Mouse (Mus musculus) intestine, embryonic 14.5 days (tissue): ENCODE results near the gene Slirp. TPM values are rescaled to one million over a fixed set of nuclear protein-coding genes. Genes with fewer than 3 reads are reported as not detected.

Experiments used
- ATAC-seq: fragments of 200-750 bp; cut with Nextera tagmentation; replicated peaks from 2 replicates; pipeline ENCODE4 v1.8.0; 2017; ENCODE audit warnings: low read depth, moderate number of reproducible peaks, moderate TSS enrichment, moderate library complexity; ENCODE audit not compliant: low FRiP score, low TSS enrichment
- DNase-seq: peaks from one replicate; pipeline ENCODE4 v3.0.0-alpha.2; 2018; ENCODE audit warnings: low spot score
- H3K27ac ChIP-seq: fragments of 300-500 bp; sonication (generic); 2 replicates; pipeline ENCODE4 v1.5.1; 2014; ENCODE audit warnings: low read depth, mild to moderate bottlenecking, control low read depth
- H3K27me3 ChIP-seq: fragments of 300-500 bp; sonication (generic); replicated peaks from 2 replicates; pipeline ENCODE4 v1.6.1; 2014; ENCODE audit warnings: low read length, control low read depth; ENCODE audit not compliant: control insufficient read depth, insufficient read depth
- H3K36me3 ChIP-seq: fragments of 300-500 bp; sonication (generic); 2 replicates; pipeline ENCODE4 v1.6.1; 2014; ENCODE audit warnings: low read length, control low read depth; ENCODE audit not compliant: control insufficient read depth, insufficient read depth
- H3K4me1 ChIP-seq: fragments of 300-500 bp; sonication (generic); replicated peaks from 2 replicates; pipeline ENCODE4 v1.6.1; 2014; ENCODE audit warnings: low read length, control low read depth, mixed read lengths; ENCODE audit not compliant: control insufficient read depth, insufficient read depth
- H3K4me2 ChIP-seq: fragments of 300-500 bp; sonication (generic); 2 replicates; pipeline ENCODE4 v1.6.1; 2014; ENCODE audit warnings: low read length
- H3K4me3 ChIP-seq: fragments of 300-500 bp; sonication (generic); 2 replicates; pipeline ENCODE4 v1.5.1; 2014; ENCODE audit warnings: low read depth, low read length, control low read depth, mixed read lengths
- H3K9ac ChIP-seq: fragments of 300-500 bp; sonication (generic); 2 replicates; pipeline ENCODE4 v1.6.1; 2014; ENCODE audit warnings: mild to moderate bottlenecking, low read length
- H3K9me3 ChIP-seq: fragments of 300-500 bp; sonication (generic); 2 replicates; pipeline ENCODE4 v1.6.1; 2016; ENCODE audit warnings: low read length, control low read depth; ENCODE audit not compliant: control insufficient read depth
- WGBS: fragments of 180-500 bp; shearing (Covaris S2); extraction: QIAGEN DNeasy Blood & Tissue Kit; methylation state at CpG from one replicate; pipeline ENCODE4 v1.1.7; 2014; 5-methylcytosine and 5-hydroxymethylcytosine counted together
- polyA plus RNA-seq: library from polyadenylated mRNA; unstranded; fragments of >200 nt; fragmentation: Nextera tagmentation; extraction: Ambion mirVana; gene quantifications from 2 replicates; pipeline ENCODE4 v1.2.1, GENCODE M21; 2014

Gene Slirp
- polyA plus RNA-seq, 1 experiment from 2014 or later, result 300 TPM

- Histone ChIP-seq H3K4me1 (no peaks in the 10 kb centered on the region; the same call in none of the 2 replicates), H3K36me3 (no peaks in the 10 kb centered on the region), H3K27ac (no peak overlapping the region), H3K9me3 (no peaks in the 10 kb centered on the region), H3K27me3 (no peaks in the 10 kb centered on the region), H3K9ac (peak overlapping the region; percentile 25; the same call in 1 of the 2 replicates), H3K4me2 (peak overlapping the region; percentile 40), H3K4me3 (no peak overlapping the region)
- WGBS, result 27% methylated on average over 21 of the region's 21 CpGs
- peak; percentile 62 for DNase-seq
- peak; percentile 55; the same call in 1 of the 2 replicates for ATAC-seq
These were observed 35.7 kb upstream of the Slirp start for GRCm38 (mm10) chr12:87407869-87408605.

GRCm38 (mm10) chr12:87409123-87409522 lies 34.6 kb upstream of the Slirp start:
- no peak overlapping the region for H3K9ac ChIP-seq
- DNase-seq, result no peak
- H3K36me3 ChIP-seq, result no peaks in the 10 kb centered on the region
- WGBS, result 78% methylated on average over 4 of the region's 4 CpGs
- H3K9me3 ChIP-seq, result no peaks in the 10 kb centered on the region
- no peak overlapping the region for H3K27ac ChIP-seq
- H3K4me3 ChIP-seq, result no peak overlapping the region
- H3K4me1 ChIP-seq, result no peaks in the 10 kb centered on the region; the same call in none of the 2 replicates
- no peaks in the 10 kb centered on the region for H3K27me3 ChIP-seq
- no peak for ATAC-seq
- H3K4me2 ChIP-seq, result no peak overlapping the region

- no peak overlapping the region for H3K27ac ChIP-seq
- no peak overlapping the region for H3K4me3 ChIP-seq
- H3K4me2 ChIP-seq, result no peak overlapping the region
- WGBS, result 52% methylated on average over 7 of the region's 7 CpGs
- no peak for DNase-seq
- H3K4me1 ChIP-seq, result no peaks in the 10 kb centered on the region; the same call in none of the 2 replicates
- no peak overlapping the region for H3K9ac ChIP-seq
- H3K9me3 ChIP-seq, result no peaks in the 10 kb centered on the region
- no peak; the same call in 1 of the 2 replicates for ATAC-seq
- no peaks in the 10 kb centered on the region for H3K27me3 ChIP-seq
- H3K36me3 ChIP-seq, result no peaks in the 10 kb centered on the region
These were observed 32.7 kb upstream of the Slirp start for GRCm38 (mm10) chr12:87410999-87411398.

- Histone ChIP-seq H3K4me3 (no peak overlapping the region), H3K27ac (no peak overlapping the region), H3K36me3 (no peaks in the 10 kb centered on the region), H3K9ac (no peak overlapping the region), H3K4me2 (no peak overlapping the region), H3K9me3 (no peaks in the 10 kb centered on the region), H3K27me3 (no peaks in the 10 kb centered on the region), H3K4me1 (no peaks in the 10 kb centered on the region; the same call in 1 of the 2 replicates)
- peak; percentile 86 for DNase-seq
- WGBS, result 20% methylated on average over 4 of the region's 4 CpGs
- ATAC-seq, result no peak; the same call in 1 of the 2 replicates
These were observed 30.4 kb upstream of the Slirp start for GRCm38 (mm10) chr12:87413179-87413790.

- no peaks in the 10 kb centered on the region; the same call in 1 of the 2 replicates for H3K4me1 ChIP-seq
- no peak for DNase-seq
- no peaks in the 10 kb centered on the region for H3K27me3 ChIP-seq
- no peak for ATAC-seq
- H3K9ac ChIP-seq, result no peak overlapping the region
- no peaks in the 10 kb centered on the region for H3K9me3 ChIP-seq
- no peak overlapping the region for H3K4me3 ChIP-seq
- no peak overlapping the region for H3K27ac ChIP-seq
- 72% methylated on average over 4 of the region's 4 CpGs for WGBS
- no peak overlapping the region for H3K4me2 ChIP-seq
- no peaks in the 10 kb centered on the region for H3K36me3 ChIP-seq
These were observed 28.3 kb upstream of the Slirp start for GRCm38 (mm10) chr12:87415358-87415757.

GRCm38 (mm10) chr12:87416690-87417089 lies 27.0 kb upstream of the Slirp start:
- Histone ChIP-seq H3K4me1 (no peaks in the 10 kb centered on the region), H3K36me3 (no peaks in the 10 kb centered on the region), H3K9me3 (no peaks in the 10 kb centered on the region), H3K9ac (no peak overlapping the region), H3K4me2 (no peak overlapping the region), H3K4me3 (no peak overlapping the region), H3K27ac (no peak overlapping the region), H3K27me3 (no peaks in the 10 kb centered on the region)
- ATAC-seq (no peak; the same call in 1 of the 2 replicates), DNase-seq (peak; percentile 72)
- 35% methylated on average over 7 of the region's 7 CpGs for WGBS

- ATAC-seq (no peak), DNase-seq (no peak)
- H3K27me3 ChIP-seq, result no peaks in the 10 kb centered on the region
- H3K4me2 ChIP-seq, result no peak overlapping the region
- WGBS, result 84% methylated on average over 5 of the region's 5 CpGs
- no peaks in the 10 kb centered on the region for H3K4me1 ChIP-seq
- no peak overlapping the region for H3K9ac ChIP-seq
- H3K36me3 ChIP-seq, result peaks cover 15% of the 10 kb centered on the region
- no peak overlapping the region for H3K27ac ChIP-seq
- no peak overlapping the region for H3K4me3 ChIP-seq
- no peaks in the 10 kb centered on the region for H3K9me3 ChIP-seq
These were observed 24.8 kb upstream of the Slirp start for GRCm38 (mm10) chr12:87418921-87419320.

GRCm38 (mm10) chr12:87419974-87420485 lies 23.7 kb upstream of the Slirp start:
- Histone ChIP-seq H3K9ac (no peak overlapping the region), H3K27ac (no peak overlapping the region), H3K9me3 (no peaks in the 10 kb centered on the region), H3K4me2 (no peak overlapping the region), H3K4me3 (no peak overlapping the region), H3K4me1 (no peaks in the 10 kb centered on the region), H3K36me3 (peaks cover 15% of the 10 kb centered on the region), H3K27me3 (no peaks in the 10 kb centered on the region)
- WGBS, result 67% methylated on average over 12 of the region's 12 CpGs
- DNase-seq, result no peak
- ATAC-seq, result 0 out of 2 replicates have a peak, but pooled peaks have one; percentile 25
